Mouse (Mus musculus): ENCODE data around the gene Ins1.

Ins1 gene

DNA sequence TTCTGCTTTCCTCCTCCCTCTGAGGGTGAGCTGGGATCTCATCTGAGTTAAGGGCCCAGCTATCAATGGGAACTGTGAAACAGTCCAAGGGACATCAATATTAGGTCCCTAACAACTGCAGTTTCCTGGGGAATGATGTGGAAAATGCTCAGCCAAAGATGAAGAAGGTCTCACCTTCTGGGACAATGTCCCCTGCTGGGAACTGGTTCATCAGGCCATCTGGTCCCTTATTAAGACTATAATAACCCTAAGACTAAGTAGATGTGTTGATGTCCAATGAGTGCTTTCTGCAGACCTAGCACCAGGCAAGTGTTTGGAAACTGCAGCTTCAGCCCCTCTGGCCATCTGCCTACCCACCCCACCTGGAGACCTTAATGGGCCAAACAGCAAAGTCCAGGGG, at the start of gene Ins1:
Gene Ins1 (plus strand): TSS at position 301 of the 400 bp plus-strand sequence.
- DNase-seq: no peak

All from lung, postnatal 14 days (tissue).